Mouse (Mus musculus) heart, adult 2 months (tissue): Measurements from ENCODE around the gene Chrna1. TPM values are rescaled to one million over a fixed set of nuclear protein-coding genes. Genes with fewer than 3 reads are reported as not detected.

Experiments used
- DNase-seq, 2 experiments: peaks; one replicate each; pipeline ENCODE4 v3.0.0; 2021
- H3K27ac ChIP-seq: fragments of 200-600 bp; 2 replicates; pipeline ENCODE4 v1.8.1; 2022
- H3K27me3 ChIP-seq: fragments of 200-500 bp; 2 replicates; pipeline ENCODE4 v1.6.1; 2012; ENCODE audit warnings: mild to moderate bottlenecking, low read length, inconsistent platforms, mixed read lengths; ENCODE audit not compliant: control insufficient read depth, insufficient read depth
- H3K36me3 ChIP-seq: fragments of 200-500 bp; 2 replicates; pipeline ENCODE4 v1.6.1; 2012; ENCODE audit warnings: low read length, inconsistent platforms; ENCODE audit not compliant: control insufficient read depth, insufficient read depth
- H3K4me1 ChIP-seq: fragments of 200-500 bp; 2 replicates; pipeline ENCODE4 v1.6.1; 2011; ENCODE audit warnings: low read length; ENCODE audit not compliant: control insufficient read depth, insufficient read depth
- H3K4me3 ChIP-seq: fragments of 200-600 bp; 2 replicates; pipeline ENCODE4 v1.8.1; 2022
- H3K79me2 ChIP-seq: fragments of 200-500 bp; replicated peaks from 2 replicates; pipeline ENCODE4 v1.6.1; 2012; ENCODE audit warnings: mild to moderate bottlenecking, inconsistent platforms, low read length, moderate library complexity, mixed read lengths; ENCODE audit not compliant: control insufficient read depth, insufficient read depth
- H3K9ac ChIP-seq: fragments of 200-500 bp; 2 replicates; pipeline ENCODE4 v1.6.1; 2012; ENCODE audit warnings: low read depth, mild to moderate bottlenecking, control low read depth, inconsistent platforms, low read length, mixed read lengths
- CTCF ChIP-seq: fragments of 200-600 bp; IDR thresholded peaks from 2 replicates; pipeline ENCODE4 v1.8.1; 2022; ENCODE audit warnings: antibody characterized with exemption, mild to moderate bottlenecking, moderate library complexity
- EP300 ChIP-seq: fragments of 200-500 bp; IDR thresholded peaks from 2 replicates; pipeline ENCODE4 v1.6.1; 2011; ENCODE audit warnings: low read depth, low read length, control low read depth; ENCODE audit not compliant: insufficient read depth
- POLR2A ChIP-seq: fragments of 200-500 bp; IDR thresholded peaks from 2 replicates; pipeline ENCODE4 v1.6.1; 2011; ENCODE audit warnings: mild to moderate bottlenecking, low read depth, low read length, control low read depth; ENCODE audit not compliant: insufficient read depth
- WGBS: fragments of 180-500 bp; shearing (Covaris S2); methylation state at CpG from one replicate; pipeline ENCODE4 v1.1.7; 2018; 5-methylcytosine and 5-hydroxymethylcytosine counted together
- intact Hi-C: fragments of 180-260 bp; cut with DNase I; formaldehyde crosslinking; loops from one replicate; pipeline ENCODE4 v1.15.1; 2025
- polyA plus RNA-seq: library from polyadenylated mRNA; depleted of rRNA; stranded (reverse); fragments of >200 nt; gene quantifications from 2 replicates; pipeline ENCODE4 v1.2.3, GENCODE M21; 2012
- total RNA-seq, 2 experiments: library from RNA; stranded (reverse); gene quantifications; 2 replicates each; pipeline ENCODE4 v1.2.3; 2021

The Chrna1 gene
- total and polyA plus RNA-seq, 3 experiments = 0.04 TPM; not detected in 2

- no peaks in the 10 kb centered on the region for H3K36me3 ChIP-seq
- no peak for TF ChIP-seq CTCF
- no peaks in the 10 kb centered on the region for H3K27me3 ChIP-seq
- 87% methylated on average over 6 of the region's 6 CpGs for WGBS
- no peak for DNase-seq
- H3K79me2 ChIP-seq = no peaks in the 10 kb centered on the region
- H3K27ac ChIP-seq = no peak overlapping the region
- no peak overlapping the region for H3K9ac ChIP-seq
- intact Hi-C loops = no loop called here
- H3K4me1 ChIP-seq = no peaks in the 10 kb centered on the region
- no peak overlapping the region for H3K4me3 ChIP-seq
Measured at GRCm38 (mm10) chr2:73612367-73612914, 32.3 kb upstream of the Chrna1 start.

GRCm38 (mm10) chr2:73611798-73612197, 31.7 kb upstream of the Chrna1 start:
- TF ChIP-seq POLR2A = no peak
- no peak for TF ChIP-seq CTCF
- TF ChIP-seq EP300 = no peak
- DNase-seq = no peak
- H3K79me2 ChIP-seq = no peaks in the 10 kb centered on the region
- H3K9ac ChIP-seq = no peak overlapping the region
- no peak overlapping the region for H3K4me3 ChIP-seq
- intact Hi-C loops = no loop called here
- no peak overlapping the region for H3K27ac ChIP-seq
- WGBS = 80% methylated on average over 6 of the region's 6 CpGs
- H3K27me3 ChIP-seq = no peaks in the 10 kb centered on the region
- H3K36me3 ChIP-seq = no peaks in the 10 kb centered on the region
- no peaks in the 10 kb centered on the region for H3K4me1 ChIP-seq

GRCm38 (mm10) chr2:73609724-73610210, 29.6 kb upstream of the Chrna1 start:
- no peaks in the 10 kb centered on the region for H3K36me3 ChIP-seq
- no peaks in the 10 kb centered on the region for H3K4me1 ChIP-seq
- no peaks in the 10 kb centered on the region for H3K79me2 ChIP-seq
- H3K9ac ChIP-seq = no peak overlapping the region
- H3K27me3 ChIP-seq = no peaks in the 10 kb centered on the region
- TF ChIP-seq EP300 (no peak), POLR2A (no peak), CTCF (no peak)
- no peak overlapping the region for H3K4me3 ChIP-seq
- DNase-seq = no peak
- H3K27ac ChIP-seq = no peak overlapping the region
- WGBS = 93% methylated on average over 3 of the region's 3 CpGs
- intact Hi-C loops = no loop called here

GRCm38 (mm10) chr2:73609067-73609723, 29.1 kb upstream of the Chrna1 start:
- H3K36me3 ChIP-seq = no peaks in the 10 kb centered on the region
- H3K27me3 ChIP-seq = no peaks in the 10 kb centered on the region
- no peak overlapping the region for H3K27ac ChIP-seq
- TF ChIP-seq POLR2A = no peak
- no peak for TF ChIP-seq EP300
- TF ChIP-seq CTCF = no peak
- no peak for DNase-seq
- no peaks in the 10 kb centered on the region for H3K4me1 ChIP-seq
- no peak overlapping the region for H3K9ac ChIP-seq
- no peak overlapping the region for H3K4me3 ChIP-seq
- intact Hi-C loops = no loop called here
- WGBS = 50% methylated on average over 5 of the region's 5 CpGs
- no peaks in the 10 kb centered on the region for H3K79me2 ChIP-seq

GRCm38 (mm10) chr2:73608391-73608790, 28.3 kb upstream of the Chrna1 start:
- no peak for DNase-seq
- WGBS = 84% methylated on average over 6 of the region's 6 CpGs
- no peaks in the 10 kb centered on the region for H3K79me2 ChIP-seq
- TF ChIP-seq EP300 = no peak
- no peak for TF ChIP-seq CTCF
- no peak for TF ChIP-seq POLR2A
- H3K9ac ChIP-seq = no peak overlapping the region
- no peaks in the 10 kb centered on the region for H3K4me1 ChIP-seq
- H3K4me3 ChIP-seq = no peak overlapping the region
- H3K27ac ChIP-seq = no peak overlapping the region
- no peaks in the 10 kb centered on the region for H3K27me3 ChIP-seq
- intact Hi-C loops = no loop called here
- no peaks in the 10 kb centered on the region for H3K36me3 ChIP-seq

- TF ChIP-seq POLR2A (no peak), EP300 (no peak), CTCF (no peak)
- intact Hi-C loops = no loop called here
- H3K4me1 ChIP-seq = no peaks in the 10 kb centered on the region
- WGBS = 37% methylated on average over 4 of the region's 4 CpGs
- DNase-seq = no peak
- no peak overlapping the region for H3K9ac ChIP-seq
- H3K4me3 ChIP-seq = no peak overlapping the region
- no peaks in the 10 kb centered on the region for H3K36me3 ChIP-seq
- H3K79me2 ChIP-seq = no peaks in the 10 kb centered on the region
- no peaks in the 10 kb centered on the region for H3K27me3 ChIP-seq
- H3K27ac ChIP-seq = no peak overlapping the region
Measured at GRCm38 (mm10) chr2:73607609-73608008, 27.5 kb upstream of the Chrna1 start.
